ENCODE assay signal across 19 mouse cellular contexts in genomic region chr9:81041967-81042366, GRCm38 (mm10).
"Had no signal": no experiment of that assay in that cellular context is flagged by ENCODE, and none has a peak within 500 bp of the region (broad histone marks: within the 10 kb centered on the region; RNA-seq: fewer than 3 reads in every experiment).

No protein-coding gene starts in this region.

- H3K36me3 ChIP-seq: midbrain, embryonic 10.5 days; midbrain, embryonic 12.5 days; midbrain, embryonic 15.5 days; neural tube, embryonic 13.5 days; neural tube, embryonic 15.5 days had no signal

- H3K27ac ChIP-seq: liver, embryonic 14.5 days; midbrain, embryonic 10.5 days; midbrain, embryonic 12.5 days; midbrain, embryonic 15.5 days; neural tube, embryonic 13.5 days; neural tube, embryonic 15.5 days had no signal

- H3K4me3 ChIP-seq: midbrain, embryonic 10.5 days; midbrain, embryonic 12.5 days; midbrain, embryonic 15.5 days; myocyte; neural tube, embryonic 13.5 days; neural tube, embryonic 15.5 days had no signal

- H3K9ac ChIP-seq: liver, embryonic 14.5 days; lung, embryonic 14.5 days; midbrain, embryonic 12.5 days; midbrain, embryonic 15.5 days; neural tube, embryonic 13.5 days; neural tube, embryonic 15.5 days had no signal

- H3K27me3 ChIP-seq: midbrain, embryonic 12.5 days; midbrain, embryonic 15.5 days; neural tube, embryonic 13.5 days; neural tube, embryonic 15.5 days had no signal

- H3K4me1 ChIP-seq: midbrain, embryonic 10.5 days; midbrain, embryonic 12.5 days; midbrain, embryonic 15.5 days; neural tube, embryonic 13.5 days; neural tube, embryonic 15.5 days had no signal

- H3K4me2 ChIP-seq: lung, embryonic 14.5 days; midbrain, embryonic 12.5 days; midbrain, embryonic 15.5 days; neural tube, embryonic 13.5 days; neural tube, embryonic 15.5 days had no signal

- H3K9me3 ChIP-seq: midbrain, embryonic 10.5 days; midbrain, embryonic 12.5 days; midbrain, embryonic 15.5 days; neural tube, embryonic 13.5 days; neural tube, embryonic 15.5 days had no signal

- ATAC-seq: midbrain, embryonic 15.5 days had no signal

- DNase-seq: lung, adult 18-20 months; lung, embryonic 14.5 days; lung, postnatal 10 days; lung, postnatal 4 days; retina, postnatal 1 day; right cerebral cortex, adult 18-20 months; right cerebral cortex, postnatal 25 days; right cerebral cortex, postnatal 4 days; spleen, adult 18-20 months; thymus, adult 18-20 months; thymus, postnatal 14 days; thymus, postnatal 36 days had no signal
